Mouse (Mus musculus): ENCODE measurements around the gene Map4k1.

Map4k1 gene

GRCm38 (mm10) chr7:28955295-28955897 is 26.5 kb upstream of the Map4k1 start:
- DNase-seq = no peak

GRCm38 (mm10) chr7:28956270-28956669 is 25.6 kb upstream of the Map4k1 start:
- DNase-seq = no peak

GRCm38 (mm10) chr7:28957286-28957685 is 24.6 kb upstream of the Map4k1 start:
- DNase-seq = no peak

GRCm38 (mm10) chr7:28957997-28958725 is 23.7 kb upstream of the Map4k1 start:
- peak; percentile 92 for DNase-seq

GRCm38 (mm10) chr7:28958770-28959169 is 23.1 kb upstream of the Map4k1 start:
- DNase-seq = no peak

- DNase-seq = peak; percentile 92
These were observed 22.3 kb upstream of the Map4k1 start for GRCm38 (mm10) chr7:28959505-28960045.

- DNase-seq = peak; percentile 93
These were observed 21.4 kb upstream of the Map4k1 start for GRCm38 (mm10) chr7:28960354-28961046.

GRCm38 (mm10) chr7:28961584-28961926 is 20.3 kb upstream of the Map4k1 start:
- DNase-seq = no peak

- DNase-seq = peak; percentile 100
These were observed 19.8 kb upstream of the Map4k1 start, which contains the start of gene Actn4 for GRCm38 (mm10) chr7:28961927-28962670. Gene Actn4 (minus strand): TSS chr7:28962340.

GRCm38 (mm10) chr7:28963399-28963923 is 18.4 kb upstream of the Map4k1 start:
- DNase-seq = peak; percentile 90

GRCm38 (mm10) chr7:28965346-28965840 is 16.5 kb upstream of the Map4k1 start:
- no peak for DNase-seq

GRCm38 (mm10) chr7:28966181-28966580 is 15.7 kb upstream of the Map4k1 start:
- no peak for DNase-seq

- DNase-seq = peak; percentile 95
These were observed 14.9 kb upstream of the Map4k1 start for GRCm38 (mm10) chr7:28966751-28967505.

- peak; percentile 85 for DNase-seq
These were observed 13.7 kb upstream of the Map4k1 start for GRCm38 (mm10) chr7:28968120-28968519.

GRCm38 (mm10) chr7:28969271-28969670 is 12.6 kb upstream of the Map4k1 start:
- DNase-seq = peak; percentile 83

- DNase-seq = peak; percentile 94
These were observed 12.0 kb upstream of the Map4k1 start for GRCm38 (mm10) chr7:28969672-28970394.

GRCm38 (mm10) chr7:28971029-28971428 is 10.8 kb upstream of the Map4k1 start:
- no peak for DNase-seq

GRCm38 (mm10) chr7:28971770-28972269 is 10.0 kb upstream of the Map4k1 start:
- DNase-seq = peak; percentile 95

GRCm38 (mm10) chr7:28972542-28972985 is 9.3 kb upstream of the Map4k1 start:
- peak; percentile 96 for DNase-seq

GRCm38 (mm10) chr7:28973025-28973424 is 8.8 kb upstream of the Map4k1 start:
- DNase-seq = no peak

- no peak for DNase-seq
These were observed 4.3 kb upstream of the Map4k1 start for GRCm38 (mm10) chr7:28977556-28977955.

Data from heart, adult 11 months (tissue).